Mouse (Mus musculus): ENCODE results near the gene Pbx4. TPM values are rescaled to one million over a fixed set of nuclear protein-coding genes. Genes with fewer than 3 reads are reported as not detected.

The Pbx4 gene
- polyA plus RNA-seq, 1 experiment from 2014 or later: 9.0 TPM

DNA sequence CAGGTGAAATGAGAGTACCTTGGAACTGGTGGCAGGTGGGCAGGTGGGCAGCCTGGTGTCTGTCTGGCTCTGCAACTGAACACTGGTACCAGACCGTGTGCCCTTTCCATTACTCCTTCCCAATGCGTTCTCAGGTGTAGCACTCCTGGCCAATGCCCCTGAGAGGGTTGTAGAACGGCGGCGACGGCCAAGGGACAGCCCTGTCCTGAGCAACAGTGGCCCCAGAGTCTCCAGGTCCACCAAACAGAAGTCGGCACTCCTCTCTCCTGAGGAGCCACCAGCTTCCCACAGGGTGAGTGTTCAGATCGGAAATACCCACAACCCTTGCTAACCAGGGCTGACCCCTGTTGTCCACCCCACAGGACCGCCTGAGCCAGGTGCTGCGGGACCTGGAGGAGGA lies 27.2 kb upstream of the Pbx4 start:
- Histone ChIP-seq H3K9me3 (ENCODE audit: control insufficient read depth, low read length) (no peaks in the 10 kb centered on the region), H3K4me1 (ENCODE audit: control insufficient read depth, insufficient read depth, low read length) (no peaks in the 10 kb centered on the region), H3K27ac (replicated peaks; ENCODE audit: low read depth, low read length) (no peak overlapping the region), H3K27me3 (replicated peaks; ENCODE audit: control insufficient read depth, insufficient read depth, low read length) (no peaks in the 10 kb centered on the region), H3K4me3 (ENCODE audit: low read depth, low read length) (no peak overlapping the region), H3K4me2 (ENCODE audit: low read depth, low read length) (no peak overlapping the region), H3K36me3 (ENCODE audit: control insufficient read depth, insufficient read depth, low read length) (peaks cover 79% of the 10 kb centered on the region), H3K9ac (ENCODE audit: low read depth, low read length) (no peak overlapping the region)
- no peak for DNase-seq (ENCODE audit: low spot score)
- WGBS: 92% methylated on average over 10 of the region's 10 CpGs
- no peak for ATAC-seq (ENCODE audit: low read depth)

- H3K27me3 ChIP-seq (replicated peaks; ENCODE audit: control insufficient read depth, insufficient read depth, low read length): no peaks in the 10 kb centered on the region
- no peak overlapping the region for H3K4me2 ChIP-seq (ENCODE audit: low read depth, low read length)
- WGBS: 91% methylated on average over 9 of the region's 9 CpGs
- no peaks in the 10 kb centered on the region for H3K9me3 ChIP-seq (ENCODE audit: control insufficient read depth, low read length)
- peaks cover 75% of the 10 kb centered on the region for H3K36me3 ChIP-seq (ENCODE audit: control insufficient read depth, insufficient read depth, low read length)
- H3K9ac ChIP-seq (ENCODE audit: low read depth, low read length): no peak overlapping the region
- H3K4me3 ChIP-seq (ENCODE audit: low read depth, low read length): no peak overlapping the region
- DNase-seq (ENCODE audit: low spot score): no peak
- no peaks in the 10 kb centered on the region for H3K4me1 ChIP-seq (ENCODE audit: control insufficient read depth, insufficient read depth, low read length)
- no peak for ATAC-seq (ENCODE audit: low read depth)
- no peak overlapping the region for H3K27ac ChIP-seq (replicated peaks; ENCODE audit: low read depth, low read length)
These were observed 26.8 kb upstream of the Pbx4 start for GRCm38 (mm10) chr8:69805491-69805890.

DNA sequence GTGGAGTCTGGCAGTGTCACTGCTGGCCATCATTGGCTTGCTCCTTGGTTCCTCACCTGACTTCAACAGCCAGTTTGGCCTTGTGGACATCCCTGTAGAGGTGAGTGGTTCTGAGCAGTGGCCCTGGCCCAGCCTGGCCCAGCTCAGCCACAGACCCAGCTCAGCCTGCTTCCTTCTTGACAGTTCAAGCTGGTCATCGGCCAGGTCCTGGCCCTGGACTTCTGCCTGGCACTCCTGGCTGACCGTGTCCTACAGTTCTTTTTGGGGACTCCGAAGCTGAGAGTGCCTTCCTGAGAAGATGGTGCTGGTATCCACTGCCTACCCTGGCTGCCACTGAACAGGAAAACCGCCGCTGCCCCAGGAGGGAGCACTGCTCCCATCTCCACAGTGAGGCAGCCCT lies 25.1 kb upstream of the Pbx4 start:
- Histone ChIP-seq H3K4me1 (ENCODE audit: control insufficient read depth, insufficient read depth, low read length) (no peaks in the 10 kb centered on the region), H3K27ac (replicated peaks; ENCODE audit: low read depth, low read length) (no peak overlapping the region), H3K4me2 (ENCODE audit: low read depth, low read length) (no peak overlapping the region), H3K4me3 (ENCODE audit: low read depth, low read length) (no peak overlapping the region), H3K9me3 (ENCODE audit: control insufficient read depth, low read length) (no peaks in the 10 kb centered on the region), H3K27me3 (replicated peaks; ENCODE audit: control insufficient read depth, insufficient read depth, low read length) (no peaks in the 10 kb centered on the region), H3K36me3 (ENCODE audit: control insufficient read depth, insufficient read depth, low read length) (peaks cover 71% of the 10 kb centered on the region), H3K9ac (ENCODE audit: low read depth, low read length) (no peak overlapping the region)
- ATAC-seq (ENCODE audit: low read depth) (no peak), DNase-seq (ENCODE audit: low spot score) (no peak)
- WGBS: 98% methylated on average over 5 of the region's 5 CpGs

- DNase-seq (ENCODE audit: low spot score): peak; percentile 77
- peak within 1 kb of the TSS; percentile 45 for H3K4me3 ChIP-seq (ENCODE audit: low read depth, low read length)
- peak within 1 kb of the TSS; percentile 46; the same call in 1 of the 2 replicates for H3K27ac ChIP-seq (replicated peaks; ENCODE audit: low read depth, low read length)
- H3K36me3 ChIP-seq (ENCODE audit: control insufficient read depth, insufficient read depth, low read length): peaks cover 65% of the 10 kb centered on the region
- no peaks in the 10 kb centered on the region for H3K27me3 ChIP-seq (replicated peaks; ENCODE audit: control insufficient read depth, insufficient read depth, low read length)
- H3K4me1 ChIP-seq (ENCODE audit: control insufficient read depth, insufficient read depth, low read length): no peaks in the 10 kb centered on the region
- H3K9ac ChIP-seq (ENCODE audit: low read depth, low read length): peak within 1 kb of the TSS; percentile 65
- peak within 1 kb of the TSS; percentile 80 for H3K4me2 ChIP-seq (ENCODE audit: low read depth, low read length)
- no peaks in the 10 kb centered on the region for H3K9me3 ChIP-seq (ENCODE audit: control insufficient read depth, low read length)
- 42% methylated on average over 4 of the region's 28 CpGs for WGBS
- peak; percentile 69 for ATAC-seq (ENCODE audit: low read depth)
These were observed 24.0 kb upstream of the Pbx4 start, which contains the start of gene Gmip for GRCm38 (mm10) chr8:69808094-69808863. Gene Gmip, plus strand, starts transcription at chr8:69808679.

DNA sequence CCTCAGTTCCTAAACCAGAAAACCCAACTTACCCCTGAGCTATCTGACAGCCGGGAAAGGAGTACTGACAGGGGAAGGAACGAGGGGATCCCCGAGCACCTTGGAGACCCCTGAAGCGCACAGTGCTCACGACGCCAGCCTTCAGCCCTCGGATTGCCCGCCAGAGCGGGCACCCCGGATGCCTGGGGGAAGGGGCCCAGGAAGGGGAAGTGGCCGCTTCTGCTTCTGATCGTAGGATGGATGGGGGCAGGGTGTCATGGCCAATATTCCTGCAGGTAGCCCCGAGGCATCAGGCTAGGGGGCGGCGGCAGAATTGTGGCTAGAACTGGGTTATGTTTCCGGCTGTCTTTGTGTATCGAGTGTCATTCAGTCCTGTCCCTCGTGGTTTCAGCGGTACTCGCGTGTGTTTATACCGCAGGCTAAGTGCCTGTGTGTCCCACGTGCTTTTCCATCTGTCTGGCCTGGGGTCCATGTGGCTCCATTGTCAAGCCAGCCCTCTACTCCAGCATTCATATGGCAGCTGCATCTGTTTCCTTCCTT lies 23.4 kb upstream of the Pbx4 start:
- ATAC-seq (ENCODE audit: low read depth): peak; percentile 67
- peaks cover 60% of the 10 kb centered on the region for H3K36me3 ChIP-seq (ENCODE audit: control insufficient read depth, insufficient read depth, low read length)
- WGBS: 2% methylated on average over 20 of the region's 23 CpGs

GRCm38 (mm10) chr8:69809820-69810219 lies 22.5 kb upstream of the Pbx4 start:
- no peak overlapping the region for H3K9ac ChIP-seq (ENCODE audit: low read depth, low read length)
- no peak for DNase-seq (ENCODE audit: low spot score)
- no peaks in the 10 kb centered on the region for H3K4me1 ChIP-seq (ENCODE audit: control insufficient read depth, insufficient read depth, low read length)
- H3K27me3 ChIP-seq (replicated peaks; ENCODE audit: control insufficient read depth, insufficient read depth, low read length): no peaks in the 10 kb centered on the region
- H3K4me2 ChIP-seq (ENCODE audit: low read depth, low read length): no peak overlapping the region
- 69% methylated on average over 3 of the region's 3 CpGs for WGBS
- no peak overlapping the region for H3K4me3 ChIP-seq (ENCODE audit: low read depth, low read length)
- no peak overlapping the region for H3K27ac ChIP-seq (replicated peaks; ENCODE audit: low read depth, low read length)
- peaks cover 60% of the 10 kb centered on the region for H3K36me3 ChIP-seq (ENCODE audit: control insufficient read depth, insufficient read depth, low read length)
- H3K9me3 ChIP-seq (ENCODE audit: control insufficient read depth, low read length): no peaks in the 10 kb centered on the region
- no peak for ATAC-seq (ENCODE audit: low read depth)

More for the DNA sequence above, 23.4 kb upstream of the Pbx4 start:
- Histone ChIP-seq H3K9me3 (ENCODE audit: control insufficient read depth, low read length) (no peaks in the 10 kb centered on the region), H3K27me3 (replicated peaks; ENCODE audit: control insufficient read depth, insufficient read depth, low read length) (no peaks in the 10 kb centered on the region), H3K4me1 (ENCODE audit: control insufficient read depth, insufficient read depth, low read length) (no peaks in the 10 kb centered on the region), H3K27ac (replicated peaks; ENCODE audit: low read depth, low read length) (peak overlapping the region; percentile 46; the same call in 1 of the 2 replicates), H3K4me2 (ENCODE audit: low read depth, low read length) (peak overlapping the region; percentile 80), H3K4me3 (ENCODE audit: low read depth, low read length) (peak overlapping the region; percentile 45), H3K9ac (ENCODE audit: low read depth, low read length) (peak overlapping the region; percentile 65)
- peak; percentile 66 for DNase-seq (ENCODE audit: low spot score)

GRCm38 (mm10) chr8:69814881-69815280 lies 17.4 kb upstream of the Pbx4 start:
- 92% methylated on average over 2 of the region's 2 CpGs for WGBS

GRCm38 (mm10) chr8:69815396-69815795 lies 16.9 kb upstream of the Pbx4 start:
- H3K9me3 ChIP-seq (ENCODE audit: control insufficient read depth, low read length): no peaks in the 10 kb centered on the region
- H3K27me3 ChIP-seq (replicated peaks; ENCODE audit: control insufficient read depth, insufficient read depth, low read length): no peaks in the 10 kb centered on the region
- ATAC-seq (ENCODE audit: low read depth) (no peak), DNase-seq (ENCODE audit: low spot score) (no peak)
- H3K36me3 ChIP-seq (ENCODE audit: control insufficient read depth, insufficient read depth, low read length): peaks cover 55% of the 10 kb centered on the region
- no peak overlapping the region for H3K4me3 ChIP-seq (ENCODE audit: low read depth, low read length)
- H3K27ac ChIP-seq (replicated peaks; ENCODE audit: low read depth, low read length): no peak overlapping the region
- no peaks in the 10 kb centered on the region for H3K4me1 ChIP-seq (ENCODE audit: control insufficient read depth, insufficient read depth, low read length)
- no peak overlapping the region for H3K9ac ChIP-seq (ENCODE audit: low read depth, low read length)
- whole genome bisulfite sequencing: 88% methylated on average over 4 of the region's 4 CpGs
- no peak overlapping the region for H3K4me2 ChIP-seq (ENCODE audit: low read depth, low read length)

More at GRCm38 (mm10) chr8:69814881-69815280, 17.4 kb upstream of the Pbx4 start:
- peaks cover 55% of the 10 kb centered on the region for H3K36me3 ChIP-seq (ENCODE audit: control insufficient read depth, insufficient read depth, low read length)
- H3K27me3 ChIP-seq (replicated peaks; ENCODE audit: control insufficient read depth, insufficient read depth, low read length): no peaks in the 10 kb centered on the region
- H3K9me3 ChIP-seq (ENCODE audit: control insufficient read depth, low read length): no peaks in the 10 kb centered on the region
- ATAC-seq (ENCODE audit: low read depth) (no peak), DNase-seq (ENCODE audit: low spot score) (no peak)
- H3K4me1 ChIP-seq (ENCODE audit: control insufficient read depth, insufficient read depth, low read length): no peaks in the 10 kb centered on the region
- H3K4me2 ChIP-seq (ENCODE audit: low read depth, low read length): no peak overlapping the region
- H3K27ac ChIP-seq (replicated peaks; ENCODE audit: low read depth, low read length): no peak overlapping the region
- no peak overlapping the region for H3K9ac ChIP-seq (ENCODE audit: low read depth, low read length)
- no peak overlapping the region for H3K4me3 ChIP-seq (ENCODE audit: low read depth, low read length)

All from embryonic facial prominence, embryonic 14.5 days (tissue).